Mouse (Mus musculus): Measurements from ENCODE around the gene Pfdn2. TPM values are rescaled to one million over a fixed set of nuclear protein-coding genes. Genes with fewer than 3 reads are reported as not detected.

Pfdn2 gene
- total and polyA plus RNA-seq, 3 experiments: 36.2 to 329 TPM; not detected in 1

- Histone ChIP-seq H3K9me3 (replicated peaks; ENCODE audit: insufficient read depth, low read length) (no peaks in the 10 kb centered on the region), H3K4me1 (ENCODE audit: control insufficient read depth in 1 of 2, insufficient read depth in 2 of 2, low read length in 2 of 2) (peaks cover 4 to 11% of the 10 kb centered on the region in 2 experiments; a peak in 3 of 4 replicates), H3K27ac (ENCODE audit: control insufficient read depth, low read depth, low read length) (peak overlapping the region; percentile 71), H3K36me3 (ENCODE audit: control insufficient read depth in 1 of 2, insufficient read depth in 2 of 2, low read length in 2 of 2) (peaks cover 0 to 20% of the 10 kb centered on the region in 2 experiments; a peak in 3 of 4 replicates), H3K79me2 (ENCODE audit: control insufficient read depth, insufficient read depth, low read length, poor library complexity) (peaks cover 57% of the 10 kb centered on the region), H3K4me3 (ENCODE audit: control insufficient read depth in 1 of 2, insufficient read depth in 1 of 2, low read depth in 2 of 2, low read length in 2 of 2) (peak overlapping the region; percentile 90 to 93), H3K9ac (ENCODE audit: control insufficient read depth, low read depth, low read length, poor library complexity, severe bottlenecking) (peak overlapping the region; percentile 88), H3K27me3 (ENCODE audit: control insufficient read depth in 1 of 2, insufficient read depth in 2 of 2, low read length in 2 of 2) (no peaks in the 10 kb centered on the region)
- TF ChIP-seq ZMIZ1 (IDR thresholded peaks at IDR 0.05; ENCODE audit: low read depth, low read length): no peak
- TF ChIP-seq UBTF (IDR thresholded peaks at IDR 0.05; ENCODE audit: borderline replicate concordance, insufficient read depth, low read depth, low read length): no peak
- no peak for TF ChIP-seq JUND (IDR thresholded peaks at IDR 0.05; ENCODE audit: low read depth, low read length)
- TF ChIP-seq NRF1 (IDR thresholded peaks at IDR 0.05; ENCODE audit: insufficient read depth, low read depth, low read length, poor library complexity, severe bottlenecking): no peak
- no peak for TF ChIP-seq CHD1 (IDR thresholded peaks at IDR 0.05; ENCODE audit: low read depth, low read length)
- TF ChIP-seq MEF2A (IDR thresholded peaks at IDR 0.05; ENCODE audit: extremely low read depth, insufficient replicate concordance, low read depth, low read length, poor library complexity, severe bottlenecking): no peak
- TF ChIP-seq RCOR1 (IDR thresholded peaks at IDR 0.05; ENCODE audit: low read depth, low read length): no peak
- TF ChIP-seq SMC3 (IDR thresholded peaks at IDR 0.05; ENCODE audit: low read depth, low read length): no peak
- no peak for TF ChIP-seq RAD21 (IDR thresholded peaks at IDR 0.05; ENCODE audit: low read depth, low read length)
- TF ChIP-seq TCF12 (IDR thresholded peaks at IDR 0.05; ENCODE audit: low read depth, low read length): no peak
- TF ChIP-seq MAZ (IDR thresholded peaks at IDR 0.05; ENCODE audit: low read depth, low read length): no peak
- TF ChIP-seq USF2 (IDR thresholded peaks at IDR 0.05; ENCODE audit: borderline replicate concordance in 1 of 2, insufficient read depth in 1 of 2, low read depth in 1 of 2, low read length in 2 of 2): no peak
- TF ChIP-seq ETS1 (IDR thresholded peaks at IDR 0.05; ENCODE audit: low read depth, low read length): no peak
- TF ChIP-seq HCFC1 (IDR thresholded peaks at IDR 0.05; ENCODE audit: low read depth, low read length): no peak
- no peak for TF ChIP-seq EP300 (IDR thresholded peaks at IDR 0.05; ENCODE audit: low read depth in 1 of 2, low read length in 2 of 2)
- no peak for TF ChIP-seq KAT2A (conservative IDR thresholded peaks at IDR 0.05; ENCODE audit: low read depth, low read length)
- TF ChIP-seq POLR2AphosphoS5 (IDR thresholded peaks at IDR 0.05; ENCODE audit: borderline replicate concordance, low read depth, low read length): no peak
- TF ChIP-seq USF1 (IDR thresholded peaks at IDR 0.05; ENCODE audit: low read depth, low read length): no peak
- no peak for DNase-seq (ENCODE audit: low read depth, low spot score)
Measured at GRCm38 (mm10) chr1:171330216-171330560, 15.3 kb upstream of the Pfdn2 start.
